Mouse (Mus musculus) erythroid progenitor cell, adult 5-6 weeks (primary cell): ENCODE results near the gene Mydgf. TPM values are rescaled to one million over a fixed set of nuclear protein-coding genes. Genes with fewer than 3 reads are reported as not detected.

Source experiments
- ATAC-seq: replicated peaks from 2 replicates; pipeline ENCODE4 v1.8.0; 2016; ENCODE audit warnings: moderate number of reproducible peaks, mild to moderate bottlenecking, moderate TSS enrichment, inconsistent platforms; ENCODE audit not compliant: poor library complexity, low FRiP score, severe bottlenecking
- total RNA-seq, 2 experiments: library from RNA; stranded (forward) in 1 of 2; stranded (reverse) in 1 of 2; fragments of 150-400 nt in 1 of 2; fragments of 186-747, 209-891 nt in 1 of 2; gene quantifications; 2 replicates each; pipeline versions ENCODE4 v1.2.3 to v1.2.4; 2015 to 2017; ENCODE audit warnings: low replicate concordance in 2 of 2

Mydgf gene
- total RNA-seq, 2 experiments from 2014 or later = 5.6 to 9.6 TPM

DNA sequence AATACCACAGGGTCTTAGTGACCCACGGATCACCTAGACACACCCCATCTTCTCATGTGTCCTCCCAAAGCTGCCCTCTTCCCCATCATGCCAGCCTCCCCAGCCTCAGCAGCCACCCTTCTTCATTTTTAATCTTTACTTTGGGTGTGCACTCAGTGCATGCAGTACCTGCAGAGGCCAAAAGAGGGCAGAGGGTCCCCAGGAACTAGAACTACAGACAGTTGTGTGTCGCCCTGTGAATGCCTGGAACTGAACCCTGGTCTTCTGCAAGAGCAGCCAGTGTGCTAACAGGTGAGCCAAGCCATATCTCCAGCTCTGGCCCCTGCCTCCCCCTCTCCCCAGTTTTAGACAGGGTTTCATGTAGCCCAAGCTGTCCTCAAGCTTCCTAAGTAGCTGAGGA lies 13.1 kb upstream of the Mydgf start:
- peak; percentile 69 for ATAC-seq

GRCm38 (mm10) chr17:56194765-56195164 lies 11.0 kb upstream of the Mydgf start:
- no peak for ATAC-seq

- no peak for ATAC-seq
These were observed 10.6 kb upstream of the Mydgf start for GRCm38 (mm10) chr17:56194357-56194756.

- no peak for ATAC-seq
These were observed 7.5 kb upstream of the Mydgf start for GRCm38 (mm10) chr17:56191266-56191665.

GRCm38 (mm10) chr17:56185281-56186141 lies 1.8 kb upstream of the Mydgf start:
- no peak for ATAC-seq

DNA sequence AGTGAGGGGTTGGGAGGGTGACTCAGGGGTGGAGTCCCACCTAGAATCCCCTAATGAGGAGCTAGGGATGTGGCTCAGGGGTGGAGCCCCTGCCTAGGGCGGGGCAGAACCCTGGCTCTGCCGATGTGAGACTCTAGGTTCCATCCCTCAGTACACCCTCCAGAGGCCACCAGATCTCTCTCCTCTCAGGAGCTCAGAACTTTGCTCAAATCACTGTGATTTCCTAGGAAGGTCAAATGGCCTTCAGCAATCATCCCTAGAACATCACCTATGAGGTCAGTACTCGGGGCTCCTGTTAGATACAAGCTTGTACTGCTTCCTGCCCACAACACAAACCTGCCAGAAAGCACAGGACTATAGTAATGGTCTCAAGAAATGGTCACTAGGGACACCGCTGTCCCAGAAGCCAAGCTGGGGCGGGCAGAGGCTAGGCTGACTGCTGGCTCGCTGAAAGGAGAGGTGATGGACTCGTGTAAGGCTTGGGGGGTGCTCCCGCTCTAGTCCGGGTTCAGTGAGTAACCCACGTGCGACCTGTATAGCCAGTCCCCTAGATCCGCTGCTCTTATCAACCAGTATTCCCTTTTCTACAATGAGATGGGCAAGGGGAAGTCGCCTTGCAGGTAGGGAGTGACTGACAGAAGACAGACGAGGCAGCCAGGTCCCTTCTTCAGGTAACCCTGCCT lies 604 bp downstream of the Mydgf start:
- ATAC-seq = peak; percentile 33

DNA sequence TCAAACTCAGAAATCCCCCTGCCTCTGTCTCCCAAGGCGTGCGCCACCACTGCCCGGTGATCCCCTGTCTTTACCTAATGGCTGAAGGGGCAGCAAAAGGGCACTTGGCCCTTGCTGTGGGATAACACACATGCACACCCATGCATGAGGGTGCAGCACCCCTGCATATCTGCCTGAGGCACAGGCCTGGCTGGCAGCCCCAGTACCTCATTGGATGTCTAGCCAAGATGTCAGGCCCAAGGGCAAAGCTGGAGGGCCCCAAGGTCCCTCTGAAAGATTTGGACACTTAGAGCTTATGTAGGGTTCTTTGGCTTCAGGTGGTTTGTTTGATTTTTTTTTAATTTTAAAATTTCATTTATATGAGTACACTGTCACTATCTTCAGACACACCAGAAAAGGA lies 8.3 kb downstream of the Mydgf start:
- no peak for ATAC-seq

DNA sequence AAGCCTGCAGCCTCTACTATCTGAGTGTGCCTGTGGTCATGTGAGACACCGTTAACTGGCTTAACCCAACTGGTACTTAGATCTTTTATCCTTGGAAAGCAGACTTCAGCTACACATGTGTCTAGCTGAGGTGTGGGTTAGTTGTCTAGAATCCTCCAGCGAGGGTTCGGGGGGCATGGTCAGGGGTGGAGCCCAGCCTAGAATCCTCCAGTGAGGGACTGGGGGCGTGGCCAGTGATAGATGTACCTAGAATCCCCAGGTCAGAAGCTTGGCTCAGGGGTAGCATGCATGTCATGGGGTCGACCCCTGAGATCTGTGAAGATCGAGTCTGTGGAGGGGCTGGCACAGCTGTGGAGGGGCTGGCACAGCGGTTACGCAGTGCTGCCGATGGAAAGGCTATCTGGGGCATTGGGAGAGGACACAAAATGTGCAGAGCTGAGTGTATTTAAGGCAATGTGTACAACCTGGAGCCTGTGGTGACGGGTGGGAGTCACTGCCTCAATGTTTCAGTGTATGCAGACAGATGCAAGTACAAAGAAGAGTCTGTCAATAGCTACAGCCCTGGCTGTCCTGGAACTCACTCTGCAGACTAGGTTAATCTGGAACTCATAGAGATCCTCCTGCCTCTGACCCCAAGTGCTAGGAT lies 10.2 kb downstream of the Mydgf start:
- no peak for ATAC-seq

GRCm38 (mm10) chr17:56171881-56172280 lies 11.8 kb downstream of the Mydgf start:
- ATAC-seq = no peak

DNA sequence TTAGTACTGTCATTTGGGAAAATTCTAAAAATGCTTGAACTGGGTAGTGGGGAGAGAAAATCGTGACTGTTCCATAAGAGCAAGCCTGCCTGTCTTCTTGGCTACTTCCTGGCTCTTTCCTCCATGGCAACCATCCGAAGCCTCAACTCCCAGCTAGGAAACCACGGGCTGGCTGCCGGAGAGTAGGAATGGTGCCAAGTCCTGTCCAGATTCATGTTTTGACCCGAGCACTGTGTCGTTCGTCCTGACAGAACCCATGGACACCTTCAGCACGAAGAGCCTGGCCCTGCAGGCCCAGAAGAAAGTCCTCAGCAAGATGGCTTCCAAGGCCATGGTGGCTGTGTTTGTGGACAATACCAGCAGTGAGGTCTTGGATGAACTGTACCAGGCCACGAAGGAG lies 12.3 kb downstream of the Mydgf start:
- ATAC-seq = no peak

- no peak for ATAC-seq
These were observed 13.1 kb downstream of the Mydgf start for GRCm38 (mm10) chr17:56170636-56171035.

DNA sequence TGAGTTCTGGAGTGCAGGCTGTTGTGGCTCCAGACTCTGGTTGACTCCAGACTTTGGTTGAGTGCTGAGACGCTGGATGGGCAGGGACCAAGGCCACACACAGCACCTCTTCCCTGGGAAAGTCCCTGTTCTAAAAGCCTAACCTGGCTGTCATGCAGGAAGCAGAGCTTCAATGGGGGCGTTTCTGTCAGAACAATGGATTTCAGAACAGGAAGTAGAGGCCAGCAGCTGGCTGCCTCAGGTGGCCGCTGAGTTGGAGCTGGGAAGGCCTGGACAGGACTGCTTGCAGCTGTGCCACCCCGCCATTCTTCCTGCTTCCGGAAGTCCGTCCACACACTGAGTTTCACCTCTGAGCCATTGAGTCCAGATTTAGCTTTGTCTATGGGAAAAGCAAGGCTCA lies 13.9 kb downstream of the Mydgf start:
- no peak for ATAC-seq

GRCm38 (mm10) chr17:56165671-56166070 lies 18.0 kb downstream of the Mydgf start:
- ATAC-seq = no peak

DNA sequence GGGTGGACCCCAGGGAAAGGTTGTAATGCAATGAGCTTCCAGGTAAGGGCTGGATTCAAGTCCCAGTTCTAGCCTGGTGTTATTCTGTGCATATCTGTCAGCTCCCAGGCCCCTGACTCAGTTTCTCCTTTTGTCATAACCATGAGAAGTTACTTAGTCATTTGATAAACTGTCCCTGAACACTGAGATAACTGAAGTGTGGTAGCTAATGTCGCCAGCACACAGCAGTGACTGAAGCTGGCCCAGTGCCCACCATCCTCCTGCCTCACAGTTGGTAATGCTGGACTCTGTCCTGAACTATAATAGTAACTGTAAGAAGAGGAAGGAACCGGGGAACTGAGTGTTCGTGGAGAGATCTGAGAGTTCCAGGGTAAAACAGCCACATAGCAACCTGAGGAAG lies 19.2 kb downstream of the Mydgf start:
- ATAC-seq = no peak

- ATAC-seq = no peak
These were observed 20.1 kb downstream of the Mydgf start for GRCm38 (mm10) chr17:56163523-56164102.

DNA sequence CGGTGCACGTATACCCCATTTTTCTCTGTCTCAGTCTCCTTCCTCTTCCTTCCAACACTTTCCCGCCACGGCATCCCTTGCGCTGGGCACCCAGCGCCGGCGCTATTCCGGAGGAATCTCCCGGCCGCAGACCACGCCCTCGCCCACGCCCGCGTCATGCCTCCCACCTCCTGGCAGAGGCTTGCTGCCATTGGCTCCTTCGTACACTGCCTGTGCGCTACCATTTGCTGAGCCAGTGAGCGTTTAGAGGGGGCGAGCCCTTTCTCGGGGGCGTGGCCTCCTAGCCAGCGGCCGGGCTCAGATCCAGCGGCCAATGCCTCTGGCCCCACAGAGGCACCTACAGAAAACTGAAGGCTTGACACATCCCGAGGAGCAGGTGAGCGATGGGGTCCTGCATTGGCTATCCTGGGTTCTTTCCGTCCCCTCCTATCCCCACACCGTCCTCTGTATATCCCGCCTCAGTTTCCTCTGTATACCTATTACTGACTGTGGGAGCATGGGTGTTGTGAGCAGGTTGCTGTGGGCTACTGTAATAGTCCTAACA lies 21.4 kb downstream of the Mydgf start, which contains the start of gene Tnfaip8l1:
Gene Tnfaip8l1 (plus strand): TSS at position 247 of the 544 bp plus-strand sequence.
- peak; percentile 95 for ATAC-seq

DNA sequence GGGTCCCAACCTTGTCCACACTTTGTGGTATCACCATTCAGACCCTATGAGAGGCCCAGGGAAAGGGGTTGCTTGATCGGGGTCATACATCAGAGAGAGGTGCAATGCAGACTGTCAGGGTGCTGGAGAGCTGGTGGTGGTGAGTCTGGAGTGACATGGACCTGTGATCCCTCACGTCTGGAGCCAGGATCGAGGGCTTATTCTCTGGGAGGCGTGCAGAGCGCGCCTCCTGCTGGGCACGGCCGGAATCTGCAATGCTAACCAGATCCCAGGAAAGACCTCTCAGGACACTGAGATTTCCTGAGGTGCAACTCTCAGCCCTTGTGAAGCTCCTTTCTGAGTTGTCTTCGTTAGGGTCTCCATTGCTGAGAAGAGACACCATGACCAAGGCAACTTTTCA lies 24.0 kb downstream of the Mydgf start:
- no peak for ATAC-seq

DNA sequence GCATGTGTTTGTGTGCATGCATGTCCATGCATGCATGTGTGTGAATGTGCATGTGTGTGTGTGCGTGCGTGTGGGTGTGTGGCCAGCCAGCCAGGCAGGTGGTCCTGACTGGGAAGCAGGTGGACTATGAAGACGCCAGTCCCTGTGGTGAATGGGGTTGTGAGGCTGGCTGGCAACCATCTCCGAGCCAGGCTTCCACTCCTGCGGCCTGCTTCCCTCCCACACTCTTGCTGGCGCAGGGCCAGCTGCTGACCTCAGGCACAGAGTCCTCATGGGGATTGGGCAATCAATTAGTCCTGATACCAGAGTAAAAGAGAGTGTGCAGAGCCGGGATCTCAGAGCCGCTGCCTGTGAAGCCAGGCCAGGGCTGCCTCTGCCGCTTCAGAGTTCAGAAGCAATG lies 30.1 kb downstream of the Mydgf start:
- no peak for ATAC-seq

DNA sequence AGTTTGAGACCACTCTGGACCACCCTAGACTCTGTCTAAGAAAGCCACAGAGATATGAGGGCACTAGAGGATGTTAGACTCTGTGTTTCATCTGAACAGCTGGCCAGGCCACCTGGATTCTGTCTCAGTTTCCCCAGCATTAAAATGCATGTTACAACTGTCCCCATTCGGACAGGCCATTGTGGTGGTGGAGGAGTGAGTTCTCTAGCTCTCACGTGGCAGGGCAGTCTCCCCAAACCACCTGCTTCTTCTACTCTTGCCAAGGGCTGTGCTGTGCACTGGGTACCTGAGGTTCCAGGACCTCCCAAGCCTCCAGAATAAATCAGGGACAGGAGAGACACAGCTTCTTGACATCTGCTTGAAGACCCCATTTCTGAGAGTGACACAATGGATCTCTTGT lies 33.8 kb downstream of the Mydgf start:
- no peak for ATAC-seq
